Comparison of ENCODE assay signal across 13 mouse cellular contexts in the genomic region with DNA sequence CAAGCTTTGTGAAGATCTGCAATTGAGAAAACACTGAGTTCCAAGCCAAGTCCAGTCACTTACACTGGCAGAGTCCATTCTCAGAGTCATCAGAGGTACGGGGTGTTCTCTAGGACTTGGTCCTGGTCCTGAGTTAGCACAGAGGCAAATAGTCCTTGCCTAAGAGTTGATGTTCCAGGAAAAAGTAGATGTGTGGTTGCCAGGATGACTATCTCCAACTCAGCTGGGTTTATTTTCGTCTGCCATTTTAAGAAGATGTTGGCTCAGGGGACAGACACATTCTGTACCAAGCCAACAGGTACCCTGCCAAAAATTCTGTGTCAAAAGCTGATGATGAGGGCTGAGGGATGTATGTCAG.
DNase-seq lines count a peak whose midpoint lies in the region; ATAC-seq and TF ChIP-seq lines count a peak whose summit lies in the region.
"Had no signal": no experiment of that assay in that cellular context is flagged by ENCODE, and none has a peak within 500 bp of the region (broad histone marks: within the 10 kb centered on the region; RNA-seq: fewer than 3 reads in every experiment).

No protein-coding gene starts in this region.

- H3K9ac ChIP-seq in liver, embryonic 14.5 days (replicated peaks): no peak overlapping the region
- H3K9ac ChIP-seq: midbrain, embryonic 15.5 days; neural tube, embryonic 12.5 days had no signal

- DNase-seq in gastrocnemius, adult 2 months: peak; percentile 71
- no peak for DNase-seq in gastrocnemius, postnatal 4 days (ENCODE audit: low spot score in 2 of 2)
- peak; percentile 44 to 73 for DNase-seq in kidney, postnatal 36 days
- DNase-seq in kidney, adult 8-10 months: no peak
- DNase-seq in gastrocnemius, postnatal 14 days: peak; percentile 18
- no peak for DNase-seq in liver, embryonic 14.5 days (ENCODE audit: low read depth in 3 of 3, low spot score in 3 of 3)
- DNase-seq in midbrain, embryonic 10.5 days (ENCODE audit: low spot score): no peak
- no peak for DNase-seq in left cerebral cortex, adult 9 months (ENCODE audit: low spot score in 2 of 2)
- DNase-seq: cerebellum, postnatal 25 days had no signal

- H3K4me1 ChIP-seq in liver, embryonic 14.5 days (replicated peaks; ENCODE audit: control insufficient read depth in 2 of 2, insufficient read depth in 2 of 2, low read length in 1 of 2): peaks cover 13 to 38% of the 10 kb centered on the region in 2 experiments
- H3K4me1 ChIP-seq in midbrain, embryonic 10.5 days: no peaks in the 10 kb centered on the region
- H3K4me1 ChIP-seq: midbrain, embryonic 15.5 days; neural tube, embryonic 12.5 days had no signal

- no peaks in the 10 kb centered on the region for H3K36me3 ChIP-seq in liver, embryonic 14.5 days (replicated peaks; ENCODE audit: control insufficient read depth, insufficient read depth, low read depth)
- H3K36me3 ChIP-seq in midbrain, embryonic 10.5 days: no peaks in the 10 kb centered on the region
- H3K36me3 ChIP-seq: G1E; midbrain, embryonic 15.5 days; neural tube, embryonic 12.5 days had no signal

- H3K27me3 ChIP-seq in liver, embryonic 14.5 days (ENCODE audit: control insufficient read depth, insufficient read depth, low read length): no peaks in the 10 kb centered on the region
- no peaks in the 10 kb centered on the region for H3K27me3 ChIP-seq in midbrain, embryonic 10.5 days (ENCODE audit: low read depth, poor library complexity, severe bottlenecking)
- H3K27me3 ChIP-seq: midbrain, embryonic 15.5 days; neural tube, embryonic 12.5 days had no signal

- peak overlapping the region; percentile 92 for H3K27ac ChIP-seq in gastrocnemius, adult 2 months
- H3K27ac ChIP-seq in liver, embryonic 14.5 days: no peak overlapping the region
- no peak overlapping the region for H3K27ac ChIP-seq in midbrain, embryonic 10.5 days (replicated peaks)
- H3K27ac ChIP-seq: midbrain, embryonic 15.5 days; neural tube, embryonic 12.5 days had no signal

- TF ChIP-seq CTCF in gastrocnemius, adult 2 months (IDR thresholded peaks at IDR 0.05): no peak
- no peak for TF ChIP-seq CTCF in liver, embryonic 14.5 days (IDR thresholded peaks at IDR 0.05; ENCODE audit: low read depth)

- peak overlapping the region; percentile 32; the same call in 1 of the 2 replicates for H3K4me2 ChIP-seq in liver, embryonic 14.5 days (ENCODE audit: low read depth)
- H3K4me2 ChIP-seq: midbrain, embryonic 15.5 days; neural tube, embryonic 12.5 days had no signal

- no peaks in the 10 kb centered on the region for H3K9me3 ChIP-seq in liver, embryonic 14.5 days (ENCODE audit: control insufficient read depth, low read length)
- H3K9me3 ChIP-seq in midbrain, embryonic 10.5 days (replicated peaks): no peaks in the 10 kb centered on the region
- H3K9me3 ChIP-seq: G1E; midbrain, embryonic 15.5 days; neural tube, embryonic 12.5 days had no signal

- no peak for TF ChIP-seq EP300 in liver, embryonic 14.5 days (IDR thresholded peaks at IDR 0.05; ENCODE audit: low read depth)

- ATAC-seq in liver, embryonic 14.5 days (ENCODE audit: insufficient read depth): no peak
- ATAC-seq: forebrain, embryonic 14.5 days; midbrain, embryonic 15.5 days had no signal

- no peak overlapping the region for H3K4me3 ChIP-seq in gastrocnemius, adult 2 months
- no peak overlapping the region for H3K4me3 ChIP-seq in liver, embryonic 14.5 days (ENCODE audit: insufficient read depth in 1 of 2, low read depth in 2 of 2, low read length in 2 of 2)
- H3K4me3 ChIP-seq in midbrain, embryonic 10.5 days: no peak overlapping the region
- H3K4me3 ChIP-seq: midbrain, embryonic 15.5 days; neural tube, embryonic 12.5 days had no signal

- intact Hi-C loops in gastrocnemius, adult 2 months (cut with DNase I): loop anchor here (1.0 to 10.0 kb wide), 3 partner anchors 50 to 158 kb away; partner anchors contain the start of gene Tbl1xr1
- intact Hi-C loops in gastrocnemius, postnatal 14 days (cut with DNase I; ENCODE audit: low total_unique reads): no loop called here

- WGBS in liver, embryonic 14.5 days (ENCODE audit: insufficient replicate concordance): 56% methylated on average over 2 of the region's 2 CpGs
- WGBS in midbrain, embryonic 10.5 days: 85% methylated on average over 2 of the region's 2 CpGs

Comparison
In these comparisons a context has a peak if more than half of its experiments do, and no peak if none do; other contexts are left out.
1. DNase-seq: peak in gastrocnemius, adult 2 months (single experiment), kidney, postnatal 36 days (2 of 2) and gastrocnemius, postnatal 14 days (single experiment); none in gastrocnemius, postnatal 4 days (0 of 2), kidney, adult 8-10 months (0 of 2), liver, embryonic 14.5 days (0 of 3), midbrain, embryonic 10.5 days (single experiment) and left cerebral cortex, adult 9 months (0 of 2).